In genomic region chr14:117408525-117408835, GRCm38 (mm10) we compare ENCODE assay signal across 18 mouse cellular contexts.
A peak's percentile ranks its signal among the peaks of the same experiment; 100 is the strongest.
DNase-seq lines count a peak whose midpoint lies in the region; ATAC-seq and TF ChIP-seq lines count a peak whose summit lies in the region.
"Had no signal": no experiment of that assay in that cellular context is flagged by ENCODE, and none has a peak within 500 bp of the region (broad histone marks: within the 10 kb centered on the region; RNA-seq: fewer than 3 reads in every experiment).

No protein-coding gene starts in this region.

- no peak for TF ChIP-seq POLR2A in brain, embryonic 14.5 days (IDR thresholded peaks at IDR 0.05; ENCODE audit: borderline replicate concordance, extremely low read depth, insufficient read depth, insufficient read length, poor library complexity, severe bottlenecking)
- TF ChIP-seq POLR2A in thymus, adult 2 months (IDR thresholded peaks at IDR 0.05; ENCODE audit: control insufficient read depth, extremely low read depth, insufficient read depth, low read length, poor library complexity), result no peak

- no peaks in the 10 kb centered on the region for H3K4me1 ChIP-seq in thymus, adult 2 months (replicated peaks; ENCODE audit: control insufficient read depth, insufficient read depth, low read length)
- H3K4me1 ChIP-seq: embryonic facial prominence, embryonic 12.5 days; forebrain, embryonic 13.5 days; forebrain, embryonic 15.5 days had no signal

- no peak for DNase-seq in frontal cortex, postnatal 10 days (ENCODE audit: low spot score in 2 of 2)
- peak; percentile 75 for DNase-seq in brain, adult 2 months (ENCODE audit: low read depth, low spot score)
- DNase-seq in brain, embryonic 14.5 days (ENCODE audit: low read depth), result peak; percentile 41
- no peak for DNase-seq in thymus, adult 2 months
- DNase-seq in left cerebral cortex, postnatal 4 days, result no peak
- DNase-seq: adrenal gland, adult 8-10 months; adrenal gland, postnatal 14 days; adrenal gland, postnatal 36 days; cerebellum, adult 11-12 months; cerebellum, adult 9-10 months; cerebellum, postnatal 10 days; cerebellum, postnatal 25 days; forebrain, postnatal 0 days had no signal

- no peak overlapping the region for H3K27ac ChIP-seq in thymus, adult 2 months (ENCODE audit: control insufficient read depth, insufficient read depth, low read length)
- H3K27ac ChIP-seq: embryonic facial prominence, embryonic 10.5 days; embryonic facial prominence, embryonic 12.5 days; forebrain, embryonic 13.5 days; forebrain, embryonic 15.5 days had no signal

- no peaks in the 10 kb centered on the region for H3K27me3 ChIP-seq in thymus, adult 2 months (ENCODE audit: control insufficient read depth, insufficient read depth, low read length)
- H3K27me3 ChIP-seq: embryonic facial prominence, embryonic 12.5 days; forebrain, embryonic 13.5 days; forebrain, embryonic 15.5 days had no signal

- no peak for TF ChIP-seq CTCF in brain, embryonic 14.5 days (IDR thresholded peaks at IDR 0.05; ENCODE audit: borderline replicate concordance, extremely low read depth, insufficient read depth, insufficient read length)
- TF ChIP-seq CTCF in thymus, adult 2 months (IDR thresholded peaks at IDR 0.05; ENCODE audit: borderline replicate concordance, control insufficient read depth, extremely low read depth, insufficient read depth, low read length, poor library complexity), result no peak

- H3K4me3 ChIP-seq in thymus, adult 2 months (ENCODE audit: control insufficient read depth, insufficient read depth, low read length), result no peak overlapping the region
- H3K4me3 ChIP-seq: embryonic facial prominence, embryonic 10.5 days; embryonic facial prominence, embryonic 12.5 days; forebrain, embryonic 13.5 days; forebrain, embryonic 15.5 days had no signal

- 93% methylated on average over 3 of the region's 3 CpGs for WGBS in thymus, adult 2 months

- no peaks in the 10 kb centered on the region for H3K36me3 ChIP-seq in thymus, adult 2 months (ENCODE audit: control insufficient read depth, insufficient read depth, low read length)
- H3K36me3 ChIP-seq: embryonic facial prominence, embryonic 10.5 days; embryonic facial prominence, embryonic 12.5 days; forebrain, embryonic 15.5 days had no signal

- peak; percentile 87 for ATAC-seq in frontal cortex, adult (ENCODE audit: low TSS enrichment)
- ATAC-seq: forebrain, embryonic 13.5 days; forebrain, embryonic 15.5 days; forebrain, postnatal 0 days had no signal

- intact Hi-C loops in left cerebral cortex, postnatal 4 days (cut with DNase I), result no loop called here

Comparison
In these comparisons a context has a peak if more than half of its experiments do, and no peak if none do; other contexts are left out.
1. DNase-seq: peak in brain, adult 2 months (single experiment) and brain, embryonic 14.5 days (single experiment); none in frontal cortex, postnatal 10 days (0 of 2), thymus, adult 2 months (single experiment) and left cerebral cortex, postnatal 4 days (single experiment).